Mouse (Mus musculus): Measurements from ENCODE around the gene Phactr4.

GRCm38 (mm10) chr4:132462836-132463235, 40.5 kb upstream of the Phactr4 start:
- TF ChIP-seq EP300 (IDR thresholded peaks at IDR 0.05; ENCODE audit: low read depth) (no peak), CTCF (IDR thresholded peaks at IDR 0.05; ENCODE audit: low read depth) (no peak)

All from heart, postnatal 0 days (tissue).